Mouse (Mus musculus) heart, embryonic 13.5 days (tissue): Measurements from ENCODE around the gene Col5a2. TPM values are rescaled to one million over a fixed set of nuclear protein-coding genes. Genes with fewer than 3 reads are reported as not detected.
"Not testable (repeated sequence)": the region's sequence is repeated elsewhere in the genome, so short reads cannot be mapped to it uniquely, and the experiment has no call there.

Experiments
- ATAC-seq: fragments of 200-750 bp; cut with Nextera tagmentation; 2 replicates; pipeline ENCODE4 v1.8.0; 2017; ENCODE audit warnings: moderate TSS enrichment; ENCODE audit not compliant: insufficient number of reproducible peaks, low FRiP score, low TSS enrichment; ENCODE audit errors: extremely low read depth
- H3K27ac ChIP-seq: fragments of 300-500 bp; sonication (generic); replicated peaks from 2 replicates; pipeline ENCODE4 v1.5.1; 2015; ENCODE audit warnings: moderate library complexity, mild to moderate bottlenecking, inconsistent platforms
- H3K27me3 ChIP-seq: fragments of 300-500 bp; sonication (generic); replicated peaks from 2 replicates; pipeline ENCODE4 v1.6.1; 2015; ENCODE audit warnings: mild to moderate bottlenecking, inconsistent platforms
- H3K36me3 ChIP-seq: fragments of 300-500 bp; sonication (generic); 2 replicates; pipeline ENCODE4 v1.6.1; 2015; ENCODE audit warnings: mild to moderate bottlenecking, inconsistent platforms
- H3K4me1 ChIP-seq: fragments of 300-500 bp; sonication (generic); 2 replicates; pipeline ENCODE4 v1.6.1; 2015; ENCODE audit warnings: inconsistent platforms
- H3K4me2 ChIP-seq: fragments of 300-500 bp; sonication (generic); 2 replicates; pipeline ENCODE4 v1.6.1; 2015; ENCODE audit warnings: inconsistent platforms, mild to moderate bottlenecking, moderate library complexity
- H3K4me3 ChIP-seq: fragments of 300-500 bp; sonication (generic); 2 replicates; pipeline ENCODE4 v1.5.1; 2015; ENCODE audit warnings: moderate library complexity, mild to moderate bottlenecking, inconsistent platforms
- H3K9ac ChIP-seq: fragments of 300-500 bp; sonication (generic); 2 replicates; pipeline ENCODE4 v1.6.1; 2015; ENCODE audit warnings: inconsistent platforms, mild to moderate bottlenecking, moderate library complexity
- H3K9me3 ChIP-seq: fragments of 300-500 bp; sonication (generic); 2 replicates; pipeline ENCODE4 v1.6.1; 2016; ENCODE audit warnings: inconsistent platforms
- WGBS: fragments of 180-500 bp; shearing (Covaris S2); methylation state at CpG from one replicate; pipeline ENCODE4 v1.1.7; 2015; ENCODE audit warnings: mixed read lengths; 5-methylcytosine and 5-hydroxymethylcytosine counted together
- polyA plus RNA-seq: library from polyadenylated mRNA; unstranded; fragments of >200 nt; fragmentation: Nextera tagmentation; extraction: Ambion mirVana; gene quantifications from 2 replicates; pipeline ENCODE4 v1.2.1, GENCODE M21; 2015

The Col5a2 gene
- polyA plus RNA-seq, 1 experiment from 2014 or later: 61.5 TPM

DNA sequence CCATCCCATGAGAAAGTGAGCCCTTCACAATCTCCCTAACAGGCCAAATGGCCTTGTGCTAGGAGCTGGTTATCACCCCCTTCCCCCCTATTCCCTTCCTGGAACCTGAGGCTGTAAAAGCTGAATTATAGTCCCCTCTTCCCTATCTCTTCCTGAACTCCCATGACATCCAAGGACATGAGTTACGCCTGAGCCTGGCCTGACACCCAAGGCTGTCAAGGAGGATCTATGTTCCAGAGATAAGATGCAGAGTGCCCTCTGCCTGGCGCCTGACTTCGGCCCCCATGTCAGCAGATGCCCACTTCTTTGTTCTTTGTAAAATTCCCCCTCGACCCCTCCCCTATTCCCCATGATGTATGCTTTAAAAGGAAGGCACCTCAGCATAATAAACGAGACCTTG lies 73.9 kb downstream of the Col5a2 start:
- H3K27me3 ChIP-seq, ATAC-seq, H3K9ac ChIP-seq, H3K4me2 ChIP-seq, H3K4me3 ChIP-seq, H3K9me3 ChIP-seq, H3K4me1 ChIP-seq, H3K27ac ChIP-seq: not testable (repeated sequence)
- peaks cover 38% of the 10 kb centered on the region for H3K36me3 ChIP-seq
- WGBS: 64% methylated on average over 5 of the region's 5 CpGs

DNA sequence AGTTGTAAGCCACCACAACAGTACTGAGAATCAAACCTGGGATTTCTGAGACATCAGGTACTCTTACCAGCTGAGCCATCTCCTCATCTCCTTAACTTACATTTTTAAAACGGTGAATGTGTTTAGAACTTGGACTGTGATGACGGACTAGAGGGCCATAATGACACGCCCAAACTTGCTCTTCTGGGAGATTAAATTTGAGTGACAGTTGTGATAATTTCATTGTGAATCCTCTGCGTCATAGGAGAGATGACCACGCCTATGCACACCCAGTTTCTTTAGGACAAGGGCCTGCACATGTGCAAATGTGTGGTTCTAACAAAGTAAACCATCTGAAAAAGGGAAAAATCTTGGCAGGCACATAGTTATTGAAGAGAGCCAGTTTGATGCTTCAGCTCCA lies 79.2 kb downstream of the Col5a2 start:
- H3K4me3 ChIP-seq: no peak overlapping the region
- no peak overlapping the region for H3K4me2 ChIP-seq
- no peak for ATAC-seq
- no peak overlapping the region for H3K9ac ChIP-seq
- peaks cover 50% of the 10 kb centered on the region for H3K36me3 ChIP-seq
- no peaks in the 10 kb centered on the region for H3K9me3 ChIP-seq
- H3K4me1 ChIP-seq: no peaks in the 10 kb centered on the region
- H3K27me3 ChIP-seq: no peaks in the 10 kb centered on the region
- 59% methylated on average over 5 of the region's 5 CpGs for WGBS
- H3K27ac ChIP-seq: no peak overlapping the region

- Histone ChIP-seq H3K27me3 (no peaks in the 10 kb centered on the region), H3K9ac (no peak overlapping the region), H3K4me3 (no peak overlapping the region), H3K9me3 (no peaks in the 10 kb centered on the region), H3K4me2 (no peak overlapping the region), H3K4me1 (no peaks in the 10 kb centered on the region), H3K27ac (no peak overlapping the region), H3K36me3 (peaks cover 44% of the 10 kb centered on the region)
- no peak for ATAC-seq
Measured at GRCm38 (mm10) chr1:45420554-45420953, 82.5 kb downstream of the Col5a2 start.

- H3K27me3 ChIP-seq: no peaks in the 10 kb centered on the region
- no peaks in the 10 kb centered on the region for H3K9me3 ChIP-seq
- no peak overlapping the region for H3K9ac ChIP-seq
- no peaks in the 10 kb centered on the region for H3K4me1 ChIP-seq
- ATAC-seq: no peak
- H3K4me3 ChIP-seq: no peak overlapping the region
- H3K27ac ChIP-seq: 0 out of 2 replicates have a peak overlapping the region, but pooled peaks have one; percentile 12
- H3K4me2 ChIP-seq: no peak overlapping the region
- WGBS: 65% methylated on average over 2 of the region's 2 CpGs
- H3K36me3 ChIP-seq: peaks cover 48% of the 10 kb centered on the region
Measured at GRCm38 (mm10) chr1:45419858-45420257, 83.2 kb downstream of the Col5a2 start.

DNA sequence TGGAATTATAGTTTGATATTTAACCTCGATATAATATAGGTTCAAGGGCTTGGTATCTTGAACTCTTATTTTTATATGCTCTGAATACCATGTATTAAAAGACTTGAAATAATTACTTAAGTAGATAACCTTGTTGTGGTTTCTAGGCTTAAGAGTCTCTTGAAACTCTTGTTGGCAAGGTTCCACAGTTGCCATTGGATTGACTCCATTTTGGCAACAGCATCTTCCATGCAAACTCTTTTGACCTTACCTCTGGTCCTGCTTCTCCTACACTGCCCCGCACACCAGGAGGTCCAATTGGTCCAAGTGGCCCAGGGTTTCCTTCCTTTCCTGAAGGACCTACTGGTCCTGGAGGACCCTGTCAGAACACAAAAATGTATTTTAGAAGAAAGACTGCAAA lies 121.2 kb downstream of the Col5a2 start:
- Histone ChIP-seq H3K36me3 (peaks cover 36% of the 10 kb centered on the region), H3K4me1 (0 out of 2 replicates have a peak, but pooled peaks cover 3% of the 10 kb centered on the region), H3K27me3 (no peaks in the 10 kb centered on the region), H3K27ac (0 out of 2 replicates have a peak overlapping the region, but pooled peaks have one; percentile 25), H3K4me3 (no peak overlapping the region), H3K9ac (no peak overlapping the region), H3K9me3 (no peaks in the 10 kb centered on the region), H3K4me2 (no peak overlapping the region)
- no peak for ATAC-seq
- whole genome bisulfite sequencing: 77% methylated on average over 2 of the region's 2 CpGs

DNA sequence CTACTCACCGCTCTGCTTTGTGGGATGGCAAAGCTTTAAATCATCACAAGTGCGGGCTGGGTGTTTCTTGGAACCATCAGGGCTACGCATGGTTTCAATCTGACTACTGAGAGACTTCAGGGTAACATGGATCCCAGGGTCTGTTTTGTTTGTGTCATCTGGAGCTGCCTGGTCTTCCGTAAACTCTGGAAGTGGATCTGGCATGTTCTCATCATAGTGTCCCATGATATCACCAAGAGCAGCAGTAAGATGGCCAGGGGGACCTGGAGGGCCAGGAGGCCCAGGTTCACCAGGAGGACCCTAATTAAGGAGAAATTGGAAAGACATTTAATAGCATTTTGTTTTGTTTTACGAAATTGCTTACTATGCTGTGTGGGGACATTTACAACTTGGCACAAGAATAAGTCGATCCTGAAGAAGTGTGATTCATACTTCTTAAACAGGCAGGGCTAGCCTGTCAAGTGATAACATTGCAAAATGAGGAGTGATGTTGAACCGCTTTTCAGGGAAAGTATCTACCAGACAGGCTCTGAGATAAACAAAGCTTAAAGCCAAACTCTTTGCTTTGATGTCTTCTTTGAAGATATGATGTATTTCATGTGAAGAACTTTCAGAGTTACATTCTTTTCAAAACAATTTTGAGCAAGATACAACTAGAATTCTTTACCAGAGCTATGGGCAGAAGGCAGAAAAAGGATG lies 122.9 kb downstream of the Col5a2 start:
- no peaks in the 10 kb centered on the region for H3K27me3 ChIP-seq
- no peak overlapping the region for H3K4me2 ChIP-seq
- H3K9ac ChIP-seq: no peak overlapping the region
- peak overlapping the region; percentile 59 for H3K27ac ChIP-seq
- 0 out of 2 replicates have a peak, but pooled peaks cover 3% of the 10 kb centered on the region for H3K4me1 ChIP-seq
- H3K4me3 ChIP-seq: no peak overlapping the region
- 57% methylated on average over 7 of the region's 7 CpGs for WGBS
- peaks cover 42% of the 10 kb centered on the region for H3K36me3 ChIP-seq
- no peaks in the 10 kb centered on the region for H3K9me3 ChIP-seq
- ATAC-seq: no peak

DNA sequence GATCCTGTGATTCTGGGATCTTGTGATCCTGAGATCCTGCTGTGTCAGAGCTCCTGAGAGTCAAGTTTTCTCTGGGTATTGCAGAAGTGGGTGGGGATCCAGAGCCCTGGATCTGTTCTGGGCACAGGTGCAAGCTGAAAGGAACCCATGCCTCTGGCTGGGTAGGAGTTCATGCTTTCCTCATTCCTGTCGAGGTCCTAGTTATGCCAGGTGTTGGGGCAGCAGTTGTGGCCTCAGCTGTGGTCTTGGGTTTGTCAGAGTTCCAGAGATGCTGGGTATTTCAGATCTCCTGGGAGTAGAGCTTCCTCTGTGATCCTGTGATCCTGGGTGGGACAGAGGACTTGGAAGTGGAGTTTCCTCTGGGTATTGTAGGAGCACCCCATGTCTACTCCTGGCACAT lies 137.7 kb downstream of the Col5a2 start:
- 70% methylated on average over 1 of the region's 1 CpGs for WGBS
- H3K9me3 ChIP-seq: peaks cover 10% of the 10 kb centered on the region; the same call in 1 of the 2 replicates
- no peak overlapping the region for H3K4me2 ChIP-seq
- H3K9ac ChIP-seq: no peak overlapping the region
- H3K27me3 ChIP-seq: no peaks in the 10 kb centered on the region
- H3K4me3 ChIP-seq: no peak overlapping the region
- no peak for ATAC-seq
- H3K27ac ChIP-seq: no peak overlapping the region
- H3K4me1 ChIP-seq: no peaks in the 10 kb centered on the region
- H3K36me3 ChIP-seq: peaks cover 42% of the 10 kb centered on the region

GRCm38 (mm10) chr1:45363274-45363673 lies 139.8 kb downstream of the Col5a2 start:
- no peak for ATAC-seq
- Histone ChIP-seq H3K27me3 (no peaks in the 10 kb centered on the region), H3K36me3 (peaks cover 23% of the 10 kb centered on the region), H3K9me3 (no peaks in the 10 kb centered on the region), H3K4me2 (no peak overlapping the region), H3K4me1 (no peaks in the 10 kb centered on the region), H3K9ac (no peak overlapping the region), H3K4me3 (no peak overlapping the region), H3K27ac (no peak overlapping the region)
- 87% methylated on average over 2 of the region's 2 CpGs for WGBS

DNA sequence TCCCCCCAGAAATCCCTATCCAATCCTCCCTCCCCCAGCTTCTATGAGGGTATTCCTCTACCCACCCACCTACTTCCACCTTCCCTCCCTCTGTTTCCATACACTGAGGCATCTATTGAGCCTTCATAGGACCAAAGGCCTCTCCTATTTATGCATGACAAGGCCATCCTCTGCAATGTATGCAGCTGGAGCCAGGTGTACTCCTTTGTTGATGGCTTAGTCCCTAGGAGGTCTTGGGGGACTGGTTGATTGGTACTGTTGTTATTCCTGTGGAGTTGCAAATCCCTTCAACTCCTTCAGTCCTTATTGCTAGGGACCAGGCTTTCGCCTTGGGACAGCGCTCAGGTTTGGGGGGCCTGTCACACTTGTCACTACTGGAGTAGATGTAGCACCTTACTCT lies 143.4 kb downstream of the Col5a2 start:
- H3K4me3 ChIP-seq: no peak overlapping the region
- no peak overlapping the region for H3K4me2 ChIP-seq
- WGBS: 85% methylated on average over 2 of the region's 2 CpGs
- no peak for ATAC-seq
- no peaks in the 10 kb centered on the region for H3K9me3 ChIP-seq
- no peaks in the 10 kb centered on the region for H3K4me1 ChIP-seq
- no peak overlapping the region for H3K9ac ChIP-seq
- no peak overlapping the region for H3K27ac ChIP-seq
- H3K27me3 ChIP-seq: no peaks in the 10 kb centered on the region
- no peaks in the 10 kb centered on the region for H3K36me3 ChIP-seq

DNA sequence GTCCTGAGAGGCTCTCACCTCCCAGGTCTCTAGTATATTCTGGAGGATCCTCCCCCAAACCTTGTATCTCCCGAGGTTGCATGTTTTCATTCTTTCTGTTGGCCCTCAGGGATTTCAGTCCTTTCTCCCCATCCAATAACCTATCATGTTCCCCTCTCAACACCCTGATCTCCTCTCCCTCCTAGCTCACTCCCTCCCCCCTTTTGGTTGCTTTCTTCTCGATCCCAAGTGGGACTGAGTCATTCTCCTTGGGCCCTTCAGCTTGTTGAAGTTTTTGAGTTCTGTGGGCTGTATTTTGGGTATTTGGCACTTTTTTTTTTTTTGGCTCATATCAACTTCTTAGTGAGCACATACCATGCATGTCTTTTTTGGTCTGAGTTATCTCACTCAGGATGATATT lies 143.9 kb downstream of the Col5a2 start:
- Histone ChIP-seq H3K4me3 (no peak overlapping the region), H3K27ac (no peak overlapping the region), H3K36me3 (no peaks in the 10 kb centered on the region), H3K4me2 (no peak overlapping the region), H3K9me3 (no peaks in the 10 kb centered on the region), H3K27me3 (no peaks in the 10 kb centered on the region), H3K4me1 (no peaks in the 10 kb centered on the region), H3K9ac (no peak overlapping the region)
- no peak for ATAC-seq
- 51% methylated on average over 2 of the region's 2 CpGs for WGBS

DNA sequence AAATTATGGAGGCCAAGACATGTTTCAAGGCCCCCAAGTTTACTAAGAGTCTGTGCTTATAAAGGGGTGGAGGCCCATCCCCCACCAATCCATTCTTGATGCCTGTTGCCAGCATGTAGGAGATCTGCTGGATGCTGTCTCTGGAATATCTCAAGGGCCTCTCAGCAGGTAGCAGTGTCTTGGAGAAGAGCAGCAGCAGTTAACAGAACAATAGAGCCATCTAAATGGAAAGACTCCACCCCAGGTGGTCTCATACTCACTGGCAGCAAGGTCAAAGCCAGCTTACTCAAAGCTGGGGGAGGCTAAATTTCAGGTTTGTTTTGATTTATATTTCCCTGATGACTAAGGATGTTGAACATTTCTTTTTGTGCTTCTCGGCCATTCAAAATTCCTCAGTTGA lies 145.1 kb downstream of the Col5a2 start:
- no peaks in the 10 kb centered on the region for H3K9me3 ChIP-seq
- no peaks in the 10 kb centered on the region for H3K27me3 ChIP-seq
- WGBS: 52% methylated on average over 1 of the region's 1 CpGs
- no peak for ATAC-seq
- H3K36me3 ChIP-seq: no peaks in the 10 kb centered on the region
- no peak overlapping the region for H3K27ac ChIP-seq
- no peak overlapping the region for H3K4me3 ChIP-seq
- no peak overlapping the region for H3K4me2 ChIP-seq
- H3K4me1 ChIP-seq: no peaks in the 10 kb centered on the region
- no peak overlapping the region for H3K9ac ChIP-seq

DNA sequence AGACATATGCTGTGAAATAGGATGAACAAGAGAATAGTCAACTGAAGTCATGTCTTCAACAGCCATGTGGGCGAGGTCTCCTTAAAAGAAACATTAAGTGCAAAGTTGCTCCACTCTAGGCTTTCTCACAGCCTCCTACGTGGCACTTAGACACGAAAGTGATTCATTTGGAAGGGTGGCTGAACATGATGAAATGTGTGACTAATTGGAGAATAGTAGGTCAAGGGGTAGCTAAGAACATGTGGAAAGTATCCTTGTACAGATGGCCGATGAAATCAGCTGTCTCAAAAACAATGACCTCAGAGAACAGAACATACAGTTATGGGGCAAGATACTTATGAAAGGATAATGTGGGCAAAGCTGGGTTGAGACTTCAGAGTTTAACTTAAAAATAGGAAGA lies 147.1 kb downstream of the Col5a2 start:
- WGBS: 64% methylated on average over 4 of the region's 4 CpGs
- Histone ChIP-seq H3K9me3 (no peaks in the 10 kb centered on the region), H3K27ac (peak overlapping the region; percentile 16; the same call in 1 of the 2 replicates), H3K4me3 (no peak overlapping the region), H3K27me3 (no peaks in the 10 kb centered on the region), H3K4me2 (no peak overlapping the region), H3K36me3 (no peaks in the 10 kb centered on the region), H3K9ac (no peak overlapping the region), H3K4me1 (no peaks in the 10 kb centered on the region)
- ATAC-seq: no peak
